Mouse (Mus musculus): ENCODE results near the gene Fanci.
A peak's percentile ranks its signal among the peaks of the same experiment; 100 is the strongest.

The Fanci gene

DNA sequence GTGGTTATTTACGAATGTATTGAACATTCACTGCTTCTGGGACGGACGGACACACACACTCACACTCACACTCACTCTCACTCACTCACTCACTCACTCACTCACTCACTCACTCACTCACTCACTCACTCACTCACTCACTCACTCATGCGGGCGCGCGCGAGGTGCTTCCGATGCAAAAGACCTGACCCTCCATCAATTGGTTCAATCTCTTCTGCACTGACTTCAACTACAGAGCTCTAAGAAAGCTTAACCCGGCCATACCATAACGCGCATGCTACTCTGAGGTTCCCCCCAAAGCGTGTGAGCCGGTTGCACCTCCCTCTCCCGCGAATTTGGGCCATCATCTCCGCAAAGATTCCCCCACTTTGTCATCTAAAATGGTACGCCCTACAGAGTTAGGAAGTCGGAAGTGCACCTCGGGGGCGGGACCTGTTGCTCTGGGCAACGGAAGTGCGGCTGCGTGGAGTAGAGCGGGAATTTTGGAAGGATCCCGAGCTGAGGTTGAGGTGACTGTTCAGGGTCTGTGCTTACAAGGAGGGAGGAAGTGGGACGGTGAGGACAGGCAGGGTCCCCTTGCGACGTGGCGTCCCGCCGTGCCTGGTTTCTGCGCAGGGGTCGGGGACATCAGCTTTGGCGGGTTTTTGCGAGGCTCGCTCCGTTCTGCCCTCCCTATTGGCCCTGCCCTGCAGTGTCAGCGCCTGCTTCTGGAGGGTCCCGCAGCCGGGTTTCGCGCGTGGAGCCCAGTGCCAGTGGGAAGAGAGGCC is at the start of gene Fanci:
Fanci (plus strand) TSS at position 47 of the 767 bp plus-strand sequence.
- DNase-seq (ENCODE audit: low spot score) = peak; percentile 97

GRCm38 (mm10) chr7:79345902-79346301 is 45.8 kb upstream of the Fanci start:
- DNase-seq (ENCODE audit: low spot score) = peak; percentile 44

- DNase-seq (ENCODE audit: low spot score) = no peak
Observed at GRCm38 (mm10) chr7:79346555-79347075, 45.1 kb upstream of the Fanci start.

DNA sequence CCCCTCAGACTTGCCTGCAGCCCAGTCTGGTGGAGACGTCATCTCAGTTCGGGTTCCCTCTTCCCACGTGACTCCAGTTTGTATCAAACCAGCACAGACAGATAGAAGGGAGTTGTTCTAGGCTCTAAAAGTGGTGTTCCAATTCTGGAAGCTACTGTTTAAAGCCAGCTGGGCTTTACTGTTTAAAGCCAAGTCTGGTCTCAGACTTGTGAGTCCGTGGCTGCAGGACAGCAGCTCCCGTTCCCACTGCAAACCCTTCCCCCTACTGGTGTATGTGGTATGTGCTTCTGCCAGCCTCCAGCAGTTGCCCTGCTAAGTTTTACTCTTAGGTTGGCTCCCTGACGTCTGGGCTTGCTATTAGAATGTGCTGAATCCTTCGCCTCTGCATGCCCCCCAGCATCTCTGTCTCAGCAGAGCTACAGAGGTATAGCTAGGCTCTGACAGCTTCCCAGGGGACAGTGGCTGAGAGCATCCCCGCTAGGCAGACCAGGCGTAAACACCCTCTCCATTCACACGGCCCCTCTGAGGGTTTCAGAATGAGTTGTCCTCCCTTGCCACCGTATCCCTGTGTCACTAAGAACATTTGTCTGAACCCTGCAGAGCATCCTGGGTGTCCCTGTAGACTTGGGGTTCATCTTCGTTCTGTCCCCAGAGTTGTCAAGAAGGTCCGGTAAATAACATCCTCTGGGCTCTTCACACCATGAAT is 44.5 kb upstream of the Fanci start:
- no peak for DNase-seq (ENCODE audit: low spot score)

DNA sequence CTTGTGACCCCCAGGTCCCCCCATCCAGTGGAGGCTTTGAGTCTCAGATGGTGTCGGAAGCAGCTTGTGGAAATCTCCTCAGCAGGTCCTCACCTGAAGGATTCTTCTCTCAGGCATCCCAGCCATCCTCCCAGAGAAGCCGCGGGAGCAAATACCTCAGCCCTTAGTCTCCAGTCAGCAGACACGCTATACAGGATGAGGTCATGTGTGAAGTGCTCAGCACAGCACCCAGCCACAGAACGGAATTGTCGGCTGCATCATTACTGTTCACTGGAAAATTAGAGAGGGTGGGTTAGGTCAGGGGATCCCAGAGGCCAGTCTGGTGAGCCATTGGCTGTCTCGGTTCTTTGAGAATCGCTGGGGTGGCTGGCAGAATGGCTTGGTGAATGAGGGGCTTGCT is 42.9 kb upstream of the Fanci start:
- no peak for DNase-seq (ENCODE audit: low spot score)

GRCm38 (mm10) chr7:79349738-79350386 is 41.9 kb upstream of the Fanci start:
- peak; percentile 59 for DNase-seq (ENCODE audit: low spot score)

- DNase-seq (ENCODE audit: low spot score) = no peak
Observed at GRCm38 (mm10) chr7:79358350-79359182, 33.2 kb upstream of the Fanci start.

- no peak for DNase-seq (ENCODE audit: low spot score)
Observed at GRCm38 (mm10) chr7:79359183-79359435, 32.6 kb upstream of the Fanci start.

DNA sequence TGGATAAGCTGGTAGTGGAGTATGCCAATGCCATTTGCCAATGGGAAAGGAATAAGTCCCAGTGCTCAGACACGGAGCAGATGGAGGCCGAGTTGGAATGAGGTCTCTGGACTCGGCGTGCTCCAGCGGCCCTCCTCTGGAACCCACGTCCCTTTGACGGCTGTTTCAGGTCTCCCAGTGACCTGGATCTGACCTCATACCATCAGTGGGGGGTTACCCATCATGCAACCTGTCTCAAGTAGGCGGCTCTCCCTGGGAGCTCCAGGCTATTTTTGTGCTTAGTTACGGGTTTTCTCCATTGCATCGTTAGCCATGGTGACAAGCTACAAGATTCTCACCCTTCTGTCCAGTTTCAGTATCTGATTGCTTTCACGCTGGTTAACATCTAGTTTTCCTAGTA is 31.7 kb upstream of the Fanci start:
- DNase-seq (ENCODE audit: low spot score) = no peak

GRCm38 (mm10) chr7:79362208-79362607 is 29.5 kb upstream of the Fanci start:
- DNase-seq (ENCODE audit: low spot score) = no peak

DNA sequence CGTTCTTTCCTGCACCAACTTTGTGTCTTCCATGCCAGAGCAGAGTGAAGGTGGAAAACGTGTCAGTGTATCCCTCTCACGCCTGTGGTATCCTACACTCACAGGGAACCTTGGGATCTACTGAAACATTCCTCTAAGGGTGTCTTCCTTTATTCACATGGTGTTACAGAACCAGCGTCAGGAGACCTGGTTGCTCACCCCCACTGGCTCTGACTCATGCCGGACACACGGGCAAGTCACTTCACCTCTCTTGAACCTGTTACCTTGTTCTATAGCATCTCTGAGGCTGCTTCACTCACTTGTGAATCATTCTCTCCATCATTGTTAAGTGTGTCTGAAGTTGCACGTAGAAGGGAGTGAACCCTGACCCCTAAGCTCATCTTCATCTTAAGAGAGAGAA is 28.9 kb upstream of the Fanci start:
- no peak for DNase-seq (ENCODE audit: low spot score)

GRCm38 (mm10) chr7:79363370-79364043 is 28.2 kb upstream of the Fanci start:
- DNase-seq (ENCODE audit: low spot score) = no peak

DNA sequence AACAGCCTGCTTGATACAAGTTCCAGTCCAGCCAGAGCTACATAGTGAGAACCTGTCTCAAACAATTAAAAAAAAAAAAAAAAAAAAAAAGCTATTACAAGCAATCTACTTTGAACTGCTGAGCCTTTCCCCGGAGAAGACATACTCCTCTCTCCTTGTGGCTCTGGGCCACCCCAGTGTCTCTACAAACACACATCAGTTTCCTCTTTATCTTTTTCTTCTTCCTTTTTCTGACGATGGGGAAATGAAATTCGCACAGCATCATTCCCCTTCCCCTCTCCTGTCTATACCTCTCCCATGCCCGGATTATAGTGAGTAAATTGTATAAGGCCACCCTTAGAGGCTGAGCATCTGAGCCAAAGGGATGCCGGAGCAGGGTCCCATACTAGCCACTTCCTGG is 23.1 kb upstream of the Fanci start:
- DNase-seq (ENCODE audit: low spot score) = no peak

DNA sequence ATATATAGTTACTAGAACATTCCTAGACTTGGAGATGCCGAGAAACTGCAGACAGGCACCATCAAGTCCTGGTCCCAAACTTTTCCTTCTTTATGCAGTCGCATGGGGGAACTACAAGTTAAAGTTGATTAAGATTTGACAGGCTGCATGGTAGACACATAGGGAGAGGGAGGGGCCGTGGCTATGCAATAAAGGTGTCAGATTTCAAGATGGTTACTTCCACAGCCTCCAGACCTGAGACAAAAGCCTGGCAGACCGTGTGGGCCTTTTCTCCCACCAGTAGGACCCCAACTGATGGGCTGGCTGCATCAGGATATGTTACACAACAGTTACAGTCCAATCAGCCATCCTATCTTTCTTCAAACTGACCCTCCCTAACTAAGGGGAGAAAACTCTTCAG is 22.3 kb upstream of the Fanci start:
- no peak for DNase-seq (ENCODE audit: low spot score)

DNA sequence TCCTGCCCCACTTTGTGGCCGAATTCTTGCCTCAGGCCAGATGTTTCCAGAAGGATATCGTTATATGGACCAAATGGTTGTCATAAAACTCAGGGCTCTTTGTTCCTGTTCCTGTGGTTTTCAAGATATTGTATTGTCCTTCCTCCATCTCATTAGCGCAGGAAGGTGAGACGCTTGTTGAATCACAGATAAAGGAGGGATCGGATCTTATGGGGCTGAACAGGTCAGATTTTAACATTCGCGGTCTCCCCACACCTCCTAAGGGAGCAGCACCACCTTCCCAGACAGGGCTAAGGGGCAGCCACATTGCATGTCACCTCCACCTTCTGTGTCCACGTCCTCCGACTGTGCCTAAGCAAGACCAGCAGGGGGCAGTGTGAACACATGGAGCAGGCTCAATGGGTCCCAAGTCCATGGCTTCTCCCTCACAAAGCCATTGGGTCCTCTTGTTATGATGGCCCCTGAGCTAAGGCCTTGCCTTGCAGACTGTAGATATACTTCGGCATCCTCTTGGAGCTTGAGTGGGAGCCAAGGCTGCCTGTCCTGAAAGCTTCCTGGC is 20.3 kb upstream of the Fanci start:
- DNase-seq (ENCODE audit: low spot score) = peak; percentile 71

DNA sequence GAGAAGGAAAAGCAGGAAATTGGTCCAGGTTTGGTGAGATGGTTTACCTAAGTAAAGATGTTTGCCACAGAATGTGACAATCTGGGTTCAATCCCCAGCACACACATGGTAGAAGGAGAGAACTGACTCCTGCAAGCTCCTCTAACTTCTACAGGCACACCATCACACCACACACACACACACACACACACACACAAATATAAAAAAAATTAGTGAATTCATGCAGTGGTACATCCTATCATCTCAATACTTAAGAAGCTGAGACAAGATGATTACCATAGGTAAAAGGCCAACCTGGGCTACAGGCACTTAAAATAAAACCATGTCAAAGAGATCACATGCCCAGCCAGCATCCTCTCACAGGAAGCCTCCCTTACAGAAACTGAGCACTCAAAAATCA is 17.7 kb upstream of the Fanci start:
- DNase-seq (ENCODE audit: low spot score) = no peak

GRCm38 (mm10) chr7:79375594-79375993 is 16.1 kb upstream of the Fanci start:
- no peak for DNase-seq (ENCODE audit: low spot score)

DNA sequence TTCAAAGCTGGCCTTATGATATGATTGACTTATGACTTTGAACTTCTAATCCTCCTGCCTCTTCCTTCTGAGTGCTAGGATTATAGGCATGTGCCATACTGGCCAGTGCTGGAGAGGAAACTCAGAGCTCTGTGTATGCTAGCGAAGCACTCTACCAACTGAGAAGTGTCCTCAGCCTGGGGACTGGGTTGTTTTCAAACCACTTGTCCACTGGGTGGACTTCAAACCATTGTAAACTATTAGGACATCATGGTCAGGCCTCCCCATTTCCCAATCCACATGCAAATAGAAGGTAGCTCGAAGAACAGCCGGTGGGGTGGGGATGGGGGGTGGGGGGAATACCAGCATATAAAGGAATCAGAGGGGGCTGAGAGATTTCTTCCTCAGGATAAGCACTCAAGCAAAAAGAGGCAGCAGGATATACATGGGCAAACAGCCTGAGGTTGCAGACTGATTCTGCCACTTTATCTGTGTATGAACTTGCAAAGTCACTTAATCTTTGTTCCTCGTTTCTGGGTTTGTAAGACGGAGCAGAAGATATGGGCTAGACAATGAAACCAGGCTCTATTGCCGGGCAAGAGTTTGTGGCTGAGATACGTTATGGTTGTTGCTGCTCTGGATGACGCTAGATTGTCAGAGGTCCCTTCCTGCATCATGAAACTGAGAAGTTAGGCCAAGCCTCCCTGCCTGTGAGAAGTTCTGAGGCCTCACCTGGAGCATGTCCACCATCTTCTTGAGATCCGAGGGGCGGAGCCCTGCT is 15.0 kb upstream of the Fanci start:
- DNase-seq (ENCODE audit: low spot score) = no peak

DNA sequence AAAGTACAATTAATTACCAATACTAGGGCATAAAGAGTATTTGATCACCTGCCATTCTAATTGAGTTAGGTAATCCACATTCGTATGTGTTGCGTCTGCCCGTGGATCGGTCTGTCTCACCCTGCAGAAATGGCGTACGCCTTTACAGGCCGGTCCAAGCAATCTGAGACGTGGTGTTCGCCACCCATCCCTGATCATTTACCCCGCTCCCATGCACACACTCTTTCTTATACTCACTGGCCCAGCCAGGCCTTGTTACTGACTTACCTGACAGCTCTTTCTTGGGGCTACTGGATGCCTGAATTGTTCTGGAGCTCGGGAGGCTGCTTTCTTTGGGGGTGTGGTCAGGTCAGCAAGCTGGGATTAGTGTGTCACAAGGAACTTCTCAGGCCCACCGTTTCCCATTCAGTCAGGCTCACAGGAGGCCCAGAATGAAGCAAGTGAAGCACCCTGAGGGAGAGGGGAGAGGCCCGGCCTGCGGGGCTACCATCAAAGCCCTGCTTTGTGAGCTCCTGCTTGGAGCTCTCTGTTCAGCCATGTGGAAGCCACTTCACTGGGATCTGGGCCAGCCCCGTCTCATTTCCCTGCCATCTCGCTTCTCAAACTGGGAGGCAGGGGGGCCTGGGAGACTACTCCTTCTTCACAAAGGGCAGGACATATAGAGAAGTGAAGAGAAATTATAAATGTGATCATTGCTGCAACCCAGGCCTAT is 5.2 kb upstream of the Fanci start, which contains the start of gene Rlbp1:
Rlbp1 (minus strand) TSS at position 627 of the 712 bp plus-strand sequence.
- no peak for DNase-seq (ENCODE audit: low spot score)

- DNase-seq (ENCODE audit: low spot score) = no peak
Observed at GRCm38 (mm10) chr7:79387140-79387539, 4.6 kb upstream of the Fanci start.

Measured in urinary bladder, postnatal 25 days (tissue).